Comparison of ENCODE assay signal across 8 mouse cellular contexts in the genomic region with DNA sequence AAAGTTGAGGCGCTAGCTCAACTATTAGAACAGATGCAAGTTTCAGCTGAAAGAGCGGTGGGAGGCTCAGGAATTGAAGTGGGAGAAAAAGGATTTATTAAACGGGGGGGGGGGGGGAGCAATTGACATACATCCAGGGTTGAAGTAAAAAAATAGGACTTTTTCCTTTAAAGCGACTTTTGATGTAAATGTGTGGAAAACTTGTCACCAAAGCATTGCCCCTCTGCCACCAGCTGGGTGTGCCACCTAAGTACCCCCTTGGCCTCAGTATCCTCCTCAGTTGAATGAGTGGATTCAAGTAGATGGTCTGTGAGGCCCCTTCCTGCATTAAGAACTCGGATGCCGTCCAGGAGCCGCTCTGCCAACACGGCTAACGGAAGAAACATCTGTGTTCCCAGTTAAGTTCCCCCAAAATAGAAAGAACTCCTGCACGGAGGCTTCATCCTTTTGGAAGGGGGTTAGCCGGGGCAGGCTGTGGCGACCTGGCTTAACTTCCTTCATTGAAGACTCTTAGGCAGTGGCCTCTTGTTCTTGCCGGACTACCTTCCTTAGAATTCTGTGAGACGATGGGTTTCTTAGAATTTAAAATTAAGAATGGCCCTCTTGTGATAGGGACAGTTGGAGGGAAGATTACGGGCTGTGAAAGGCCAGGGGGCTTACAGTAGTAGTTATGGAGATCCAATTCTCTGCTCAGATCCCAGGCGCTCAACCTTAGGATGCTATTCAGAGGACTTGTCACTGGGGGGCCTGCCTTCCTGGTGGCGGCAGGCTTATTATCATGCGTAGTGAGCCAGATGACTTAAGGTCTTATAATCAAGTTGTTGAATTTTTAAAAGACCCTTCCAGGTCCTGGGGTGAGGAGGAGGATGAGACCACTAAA. TPM values are rescaled to one million over a fixed set of nuclear protein-coding genes. Genes with fewer than 3 reads are reported as not detected.
DNase-seq lines count a peak whose midpoint lies in the region; ATAC-seq lines count a peak whose summit lies in the region.

No protein-coding gene starts in this region.

- H3K9me3 ChIP-seq in lung, embryonic 15.5 days, result no peaks in the 10 kb centered on the region
- no peaks in the 10 kb centered on the region for H3K9me3 ChIP-seq in embryonic facial prominence, embryonic 14.5 days (ENCODE audit: control insufficient read depth, low read length)
- no peaks in the 10 kb centered on the region for H3K9me3 ChIP-seq in liver, embryonic 13.5 days (replicated peaks)
- H3K9me3 ChIP-seq in stomach, embryonic 14.5 days (ENCODE audit: control insufficient read depth, low read depth, low read length), result no peaks in the 10 kb centered on the region

- no peaks in the 10 kb centered on the region for H3K27me3 ChIP-seq in lung, embryonic 15.5 days
- H3K27me3 ChIP-seq in embryonic facial prominence, embryonic 14.5 days (replicated peaks; ENCODE audit: control insufficient read depth, insufficient read depth, low read length), result no peaks in the 10 kb centered on the region
- H3K27me3 ChIP-seq in liver, embryonic 13.5 days, result peaks cover 32% of the 10 kb centered on the region
- no peaks in the 10 kb centered on the region for H3K27me3 ChIP-seq in stomach, embryonic 14.5 days (ENCODE audit: control insufficient read depth, insufficient read depth, low read length)

- peaks cover 7% of the 10 kb centered on the region for H3K36me3 ChIP-seq in lung, embryonic 15.5 days
- H3K36me3 ChIP-seq in embryonic facial prominence, embryonic 14.5 days (ENCODE audit: control insufficient read depth, insufficient read depth, low read length), result peaks cover 33% of the 10 kb centered on the region
- no peaks in the 10 kb centered on the region for H3K36me3 ChIP-seq in liver, embryonic 13.5 days
- no peaks in the 10 kb centered on the region; the same call in 1 of the 2 replicates for H3K36me3 ChIP-seq in stomach, embryonic 14.5 days (ENCODE audit: control insufficient read depth, insufficient read depth, low read length)

- H3K27ac ChIP-seq in lung, embryonic 15.5 days, result peak overlapping the region; percentile 94
- peak overlapping the region; percentile 98 for H3K27ac ChIP-seq in embryonic facial prominence, embryonic 14.5 days (replicated peaks; ENCODE audit: low read depth, low read length)
- no peak overlapping the region for H3K27ac ChIP-seq in liver, embryonic 13.5 days
- no peak overlapping the region; the same call in 1 of the 2 replicates for H3K27ac ChIP-seq in stomach, embryonic 14.5 days (ENCODE audit: low read length)

- no peak for ATAC-seq in lung, embryonic 15.5 days (ENCODE audit: borderline replicate concordance, extremely low read depth, low FRiP score, low TSS enrichment)
- no peak for ATAC-seq in embryonic facial prominence, embryonic 14.5 days (ENCODE audit: low read depth)
- ATAC-seq in liver, embryonic 13.5 days (ENCODE audit: low read depth), result no peak
- ATAC-seq in stomach, embryonic 14.5 days (ENCODE audit: insufficient number of reproducible peaks, insufficient read depth, low FRiP score, low read depth), result no peak
- ATAC-seq in inflammation-experienced regulatory T-cells, adult 6 months, result no peak

- peak overlapping the region; percentile 94 for H3K9ac ChIP-seq in lung, embryonic 15.5 days
- peak overlapping the region; percentile 97 for H3K9ac ChIP-seq in embryonic facial prominence, embryonic 14.5 days (ENCODE audit: low read depth, low read length)
- peak overlapping the region; percentile 73 for H3K9ac ChIP-seq in liver, embryonic 13.5 days
- peak overlapping the region; percentile 92 for H3K9ac ChIP-seq in stomach, embryonic 14.5 days (replicated peaks; ENCODE audit: low read depth, low read length)

- 2% methylated on average over 18 of the region's 18 CpGs for WGBS in lung, embryonic 15.5 days
- under 1% methylated on average over 18 of the region's 18 CpGs for WGBS in embryonic facial prominence, embryonic 14.5 days
- 7% methylated on average over 18 of the region's 18 CpGs for WGBS in liver, embryonic 13.5 days (ENCODE audit: insufficient replicate concordance)
- 3% methylated on average over 18 of the region's 18 CpGs for WGBS in stomach, embryonic 14.5 days

- H3K4me1 ChIP-seq in lung, embryonic 15.5 days, result peaks cover 19% of the 10 kb centered on the region
- peaks cover 22% of the 10 kb centered on the region for H3K4me1 ChIP-seq in embryonic facial prominence, embryonic 14.5 days (ENCODE audit: control insufficient read depth, insufficient read depth, low read length)
- no peaks in the 10 kb centered on the region for H3K4me1 ChIP-seq in liver, embryonic 13.5 days (replicated peaks)
- H3K4me1 ChIP-seq in stomach, embryonic 14.5 days (ENCODE audit: control insufficient read depth, insufficient read depth, low read length), result peaks cover 8% of the 10 kb centered on the region

- peak overlapping the region; percentile 73 for H3K4me2 ChIP-seq in lung, embryonic 15.5 days
- H3K4me2 ChIP-seq in embryonic facial prominence, embryonic 14.5 days (ENCODE audit: low read depth, low read length), result peak overlapping the region; percentile 73
- peak overlapping the region; percentile 73 for H3K4me2 ChIP-seq in liver, embryonic 13.5 days
- H3K4me2 ChIP-seq in stomach, embryonic 14.5 days (replicated peaks; ENCODE audit: low read depth, low read length), result peak overlapping the region; percentile 70

- peak overlapping the region; percentile 87 for H3K4me3 ChIP-seq in lung, embryonic 15.5 days
- peak overlapping the region; percentile 86 for H3K4me3 ChIP-seq in embryonic facial prominence, embryonic 14.5 days (ENCODE audit: low read depth, low read length)
- H3K4me3 ChIP-seq in liver, embryonic 13.5 days (replicated peaks), result peak overlapping the region; percentile 67
- peak overlapping the region; percentile 89 for H3K4me3 ChIP-seq in stomach, embryonic 14.5 days (ENCODE audit: low read depth, low read length)

- DNase-seq in lung, adult 18-20 months, result no peak
- peak; percentile 76 for DNase-seq in embryonic facial prominence, embryonic 14.5 days (ENCODE audit: low spot score)
- DNase-seq in heart, postnatal 4 days, result peak; percentile 47
- no peak for DNase-seq in liver, embryonic 13.5 days
- DNase-seq in urinary bladder, postnatal 25 days (ENCODE audit: low spot score), result no peak

RNA-seq across cellular contexts. Expression of gene Plpp3, which starts 1.7 kb away (rescaled TPM):
- polyA plus RNA-seq in lung, embryonic 15.5 days (2015; fragmentation: Nextera tagmentation; extraction: Ambion mirVana), result 78.4 and 85.4 TPM in 2 replicates
- polyA plus RNA-seq in embryonic facial prominence, embryonic 14.5 days (2014; fragmentation: Nextera tagmentation; extraction: Ambion mirVana), result 107 and 123 TPM in 2 replicates
- 10 to 100 TPM; 46.0 to 47.7 TPM for total RNA-seq in heart, postnatal 4 days (2021)
- polyA plus RNA-seq in liver, embryonic 13.5 days (2015; fragmentation: Nextera tagmentation; extraction: Ambion mirVana), result 11.7 and 12.8 TPM in 2 replicates
- 51.1 and 51.9 TPM in 2 replicates for polyA plus RNA-seq in stomach, embryonic 14.5 days (2014; fragmentation: Nextera tagmentation; extraction: Ambion mirVana)
- under 1 TPM in 1 of 3 experiments, not detected in 2; 0.15 TPM for polyA plus RNA-seq in inflammation-experienced regulatory T-cells, adult 6 months (2017; shearing (Covaris generic))

RNA-seq across cellular contexts. Expression of gene Prkaa2, which starts 49.2 kb away (rescaled TPM):
- 1.7 and 2.4 TPM in 2 replicates for polyA plus RNA-seq in lung, embryonic 15.5 days (2015; fragmentation: Nextera tagmentation; extraction: Ambion mirVana)
- 3.9 and 5.6 TPM in 2 replicates for polyA plus RNA-seq in embryonic facial prominence, embryonic 14.5 days (2014; fragmentation: Nextera tagmentation; extraction: Ambion mirVana)
- total RNA-seq in heart, postnatal 4 days (2021), result 10 to 100 TPM; 88.5 to 89.9 TPM
- polyA plus RNA-seq in liver, embryonic 13.5 days (2015; fragmentation: Nextera tagmentation; extraction: Ambion mirVana), result 0.22 and 0.37 TPM in 2 replicates
- polyA plus RNA-seq in stomach, embryonic 14.5 days (2014; fragmentation: Nextera tagmentation; extraction: Ambion mirVana), result 1.8 and 2.2 TPM in 2 replicates
- polyA plus RNA-seq in inflammation-experienced regulatory T-cells, adult 6 months (2017; shearing (Covaris generic)), result not detected

Comparison
In these comparisons a context has a peak if more than half of its experiments do, and no peak if none do; other contexts are left out.
1. H3K27ac ChIP-seq: peak in lung, embryonic 15.5 days (single experiment) and embryonic facial prominence, embryonic 14.5 days (single experiment); none in liver, embryonic 13.5 days (single experiment) and stomach, embryonic 14.5 days (single experiment).
2. DNase-seq: peak in embryonic facial prominence, embryonic 14.5 days (single experiment) and heart, postnatal 4 days (single experiment); none in lung, adult 18-20 months (0 of 2), liver, embryonic 13.5 days (single experiment) and urinary bladder, postnatal 25 days (single experiment).
3. RNA of gene Plpp3, which starts 1.7 kb away (polyA plus RNA-seq): 107 to 123 TPM in embryonic facial prominence, embryonic 14.5 days, 78.4 to 85.4 TPM in lung, embryonic 15.5 days, 51.1 to 51.9 TPM in stomach, embryonic 14.5 days and 11.7 to 12.8 TPM in liver, embryonic 13.5 days; 0.15 TPM in inflammation-experienced regulatory T-cells, adult 6 months; every median in the first group is over 10 times any median in the second.
4. Peak in every context shown above with its lines, with median percentiles within 50 percentile points of each other: H3K4me2 ChIP-seq, H3K4me3 ChIP-seq and H3K9ac ChIP-seq.